Mouse (Mus musculus) frontal cortex, postnatal 10 days (tissue): ENCODE data around the gene Atp6v1a.

Experiments
- DNase-seq, 2 experiments: peaks; one replicate each; pipeline ENCODE4 v3.0.0; 2022; ENCODE audit warnings: low spot score in 2 of 2, mixed read lengths in 1 of 2

Gene Atp6v1a

GRCm38 (mm10) chr16:44061341-44061740, 78.2 kb downstream of the Atp6v1a start:
- no peak for DNase-seq

- DNase-seq, result no peak
Observed at GRCm38 (mm10) chr16:44060604-44061286, 78.8 kb downstream of the Atp6v1a start.

GRCm38 (mm10) chr16:44058745-44059144, 80.8 kb downstream of the Atp6v1a start:
- peak; percentile 23 to 70 for DNase-seq

- no peak for DNase-seq
Observed at GRCm38 (mm10) chr16:44055766-44056165, 83.7 kb downstream of the Atp6v1a start.

GRCm38 (mm10) chr16:44053265-44053664, 86.2 kb downstream of the Atp6v1a start:
- no peak for DNase-seq

- no peak for DNase-seq
Observed at GRCm38 (mm10) chr16:44052390-44052789, 87.1 kb downstream of the Atp6v1a start.

GRCm38 (mm10) chr16:44050139-44050538, 89.4 kb downstream of the Atp6v1a start:
- no peak for DNase-seq

GRCm38 (mm10) chr16:44039112-44039511, 100.4 kb downstream of the Atp6v1a start:
- DNase-seq, result no peak
